Mouse (Mus musculus) c-Kit-positive CD71-positive TER-119-positive erythroid progenitor cells, embryonic 14.5 days (primary cell): ENCODE measurements around the gene Tmem88.
"Not testable (repeated sequence)": the region's sequence is repeated elsewhere in the genome, so short reads cannot be mapped to it uniquely, and the experiment has no call there.

Experiments used
- DNase-seq: peaks from one replicate; pipeline ENCODE4 v3.0.0-alpha.2; 2013; ENCODE audit warnings: low spot score

Tmem88 gene

DNA sequence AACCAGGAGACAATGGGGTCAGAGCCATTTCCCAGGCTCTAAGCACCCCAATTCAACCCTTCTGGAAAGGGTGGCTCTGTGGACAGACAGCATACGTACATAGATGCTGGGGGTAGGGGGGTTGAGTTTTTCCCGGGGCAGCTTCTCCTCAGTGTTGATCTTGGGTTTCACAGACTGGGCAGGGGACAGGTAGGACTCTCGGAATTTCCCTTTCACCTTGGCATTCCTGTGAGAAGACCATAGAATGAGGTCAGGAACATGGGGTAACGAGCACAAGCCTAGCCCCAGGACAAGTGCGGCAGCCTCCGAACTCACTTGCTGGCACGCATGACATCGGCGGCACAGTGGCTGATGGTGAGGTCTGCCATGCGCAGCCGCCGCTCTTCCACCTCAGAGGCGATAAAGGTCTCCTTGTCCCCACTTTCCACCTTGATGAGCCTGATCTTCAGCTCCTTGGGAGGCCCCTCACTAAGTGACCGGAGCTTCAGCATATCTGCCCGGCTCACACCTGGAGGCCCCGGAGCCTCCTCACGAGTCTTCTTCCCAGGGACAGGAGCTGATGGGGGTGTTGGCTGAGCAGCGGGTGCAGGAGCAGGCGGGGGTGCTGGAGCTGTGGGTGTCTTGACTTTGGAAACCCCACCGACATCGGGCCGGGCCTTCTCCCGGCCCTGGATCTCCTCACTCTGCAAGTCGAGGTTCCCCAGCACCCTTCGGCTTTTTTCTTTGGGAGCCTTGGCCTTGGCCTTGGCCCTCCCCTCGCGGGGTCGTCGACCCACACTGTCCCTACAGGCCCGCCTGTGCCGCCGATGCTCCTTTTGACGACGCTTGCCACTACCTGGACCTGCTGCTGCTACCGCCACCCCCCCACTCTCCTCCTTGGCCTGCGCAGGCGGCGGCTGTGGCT lies 5.9 kb upstream of the Tmem88 start:
- DNase-seq = no peak

DNA sequence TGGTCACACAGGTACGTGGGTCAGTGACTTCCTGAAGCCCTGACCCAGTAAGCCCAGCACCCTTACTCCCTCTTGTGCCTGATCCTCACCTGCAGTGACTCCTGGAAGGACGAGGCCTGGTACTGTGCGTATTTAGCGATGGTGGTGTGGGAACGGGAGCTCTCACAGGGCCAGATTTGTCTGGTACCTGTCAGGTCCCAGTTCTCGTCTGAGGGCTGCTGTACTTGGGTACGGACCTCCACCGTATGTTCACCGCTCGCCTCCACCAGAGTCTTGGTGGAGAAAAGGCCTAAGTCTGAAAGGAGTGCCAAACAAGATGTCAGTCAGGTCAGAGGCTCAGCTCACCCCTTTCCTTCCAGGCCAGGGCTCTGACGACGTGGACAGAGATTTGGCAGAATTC lies 4.0 kb upstream of the Tmem88 start:
- DNase-seq = no peak

GRCm38 (mm10) chr11:69401210-69401637 lies 3.2 kb upstream of the Tmem88 start:
- DNase-seq = peak; percentile 86

DNA sequence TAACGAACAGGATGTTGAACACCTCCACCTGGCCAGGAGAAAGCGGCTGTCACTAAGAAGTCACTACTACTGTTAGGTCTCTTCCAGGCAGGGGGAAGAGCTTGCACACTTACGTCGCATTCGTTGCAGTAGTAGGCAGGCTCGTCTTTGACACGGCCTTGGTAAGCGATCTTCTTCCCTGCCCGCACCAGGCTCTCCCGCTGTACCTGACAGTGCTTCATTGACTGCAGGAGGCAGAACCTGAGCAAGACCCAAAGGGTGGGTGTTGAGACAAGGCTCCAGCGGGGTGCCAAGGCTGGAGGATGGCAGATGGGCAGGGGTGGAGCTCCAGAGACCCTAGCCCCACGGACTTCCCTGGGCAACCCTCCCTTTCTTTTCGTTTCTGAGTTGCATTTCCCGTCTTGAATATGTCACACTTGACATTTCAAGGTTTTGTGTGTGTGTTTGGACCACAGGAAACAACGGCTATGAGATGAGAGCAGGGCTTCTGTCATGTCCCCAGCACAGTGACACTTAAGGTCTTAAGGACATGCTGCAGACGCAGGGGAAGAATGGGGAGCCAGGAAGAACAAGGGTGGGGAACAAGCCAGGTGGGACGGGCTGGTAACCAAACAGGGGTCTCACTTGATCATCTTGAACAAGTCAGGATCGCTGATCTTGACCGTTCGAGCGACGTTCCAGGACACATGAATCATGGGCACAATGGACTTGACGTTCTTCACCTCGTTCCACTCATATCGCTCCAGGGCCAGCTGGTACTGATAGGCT lies 2.2 kb upstream of the Tmem88 start:
- DNase-seq = no peak

GRCm38 (mm10) chr11:69399201-69400082 lies 1.4 kb upstream of the Tmem88 start:
- DNase-seq = no peak

GRCm38 (mm10) chr11:69398486-69399200 lies 609 bp upstream of the Tmem88 start:
- no peak for DNase-seq

GRCm38 (mm10) chr11:69397581-69398057 lies 415 bp downstream of the Tmem88 start:
- no peak for DNase-seq

GRCm38 (mm10) chr11:69396772-69397171 lies 1.3 kb downstream of the Tmem88 start:
- DNase-seq = no peak

DNA sequence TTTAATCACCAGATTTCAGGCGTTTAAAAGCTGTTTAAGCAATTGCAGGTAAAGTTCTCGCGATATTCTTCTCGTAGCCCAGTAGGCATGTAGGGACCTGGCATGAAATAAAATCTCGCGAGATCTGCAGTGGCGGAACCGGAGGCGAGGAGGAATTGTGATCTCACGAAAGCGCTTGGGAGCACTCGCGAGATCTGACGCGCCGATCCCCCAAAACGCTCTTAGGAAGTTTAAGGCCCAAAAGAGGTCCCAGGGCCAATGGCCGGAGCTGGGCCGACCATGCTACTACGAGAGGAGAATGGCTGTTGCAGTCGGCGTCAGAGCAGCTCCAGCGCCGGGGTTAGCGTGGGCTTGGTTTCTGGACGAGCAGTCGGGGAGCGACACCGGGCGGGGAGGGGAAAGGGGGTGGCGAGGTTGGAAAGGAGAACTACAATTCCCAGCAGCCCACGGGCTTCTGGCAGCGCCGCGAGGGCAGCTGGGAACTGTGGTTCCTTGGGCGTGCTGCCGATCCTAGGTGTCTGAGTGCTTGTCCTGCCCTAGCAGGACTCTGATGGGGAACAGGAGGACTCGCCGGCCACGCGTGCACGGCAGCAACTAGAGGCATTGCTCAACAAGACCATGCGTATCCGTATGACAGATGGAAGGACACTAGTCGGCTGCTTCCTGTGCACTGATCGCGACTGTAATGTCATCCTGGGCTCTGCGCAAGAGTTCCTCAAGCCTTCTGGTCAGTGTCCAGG lies 2.2 kb downstream of the Tmem88 start:
- DNase-seq = peak; percentile 99

DNA sequence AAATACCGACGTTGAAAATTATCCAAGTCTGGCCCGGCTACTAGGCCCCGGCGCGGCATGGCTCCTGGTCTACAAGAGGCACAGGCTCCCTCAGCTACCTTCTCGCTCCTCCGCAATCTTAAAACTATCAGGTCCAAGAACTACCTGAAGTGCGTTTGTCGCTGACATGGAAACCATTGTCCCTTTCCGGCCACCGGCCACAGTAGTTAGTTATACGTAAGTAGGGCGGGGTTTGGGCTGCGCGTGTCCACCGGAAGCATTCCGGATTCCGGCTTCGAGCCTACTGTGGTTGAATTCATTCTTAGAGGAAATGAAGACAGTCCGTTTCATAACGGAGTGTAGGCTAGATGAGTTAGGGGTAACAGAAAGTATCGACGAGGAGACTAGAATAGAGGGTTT lies 2.8 kb downstream of the Tmem88 start, which contains the start of the genes Naa38 and Cyb5d1:
TSS of gene Naa38 (plus strand) at position 253 of the 399 bp plus-strand sequence.
TSS of gene Cyb5d1 (minus strand) at position 397 of the 399 bp plus-strand sequence.
- DNase-seq = peak; percentile 90

DNA sequence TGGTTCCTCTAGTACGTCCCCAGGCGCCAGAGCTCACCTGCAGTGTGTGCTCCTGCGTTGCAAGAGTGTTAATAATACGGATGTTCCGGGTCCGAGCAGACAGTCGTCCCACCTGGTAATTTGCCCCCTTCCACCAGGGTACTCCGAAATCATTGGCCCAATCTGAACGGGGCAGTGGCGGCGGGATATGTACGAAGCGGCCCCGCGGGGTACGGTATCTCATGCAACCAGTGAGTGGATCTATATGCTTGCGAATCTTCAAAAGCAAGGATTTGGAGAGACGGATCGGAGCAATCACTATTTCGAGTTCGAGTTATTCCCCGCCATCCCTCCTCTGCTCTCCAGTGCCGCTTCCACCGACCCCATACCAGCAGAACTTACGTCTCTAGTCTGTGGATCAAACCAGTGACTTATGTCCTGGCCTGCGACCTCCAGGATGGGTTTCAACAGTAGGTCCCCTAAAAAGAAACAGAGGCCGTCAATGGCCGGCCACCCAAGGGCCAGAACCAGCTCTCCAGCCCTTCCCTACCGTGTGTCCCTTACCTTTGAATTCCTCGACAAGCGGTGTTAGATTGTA lies 3.4 kb downstream of the Tmem88 start:
- DNase-seq = not testable (repeated sequence)

- peak; percentile 74 for DNase-seq
These were observed 7.5 kb downstream of the Tmem88 start for GRCm38 (mm10) chr11:69390400-69391034.

DNA sequence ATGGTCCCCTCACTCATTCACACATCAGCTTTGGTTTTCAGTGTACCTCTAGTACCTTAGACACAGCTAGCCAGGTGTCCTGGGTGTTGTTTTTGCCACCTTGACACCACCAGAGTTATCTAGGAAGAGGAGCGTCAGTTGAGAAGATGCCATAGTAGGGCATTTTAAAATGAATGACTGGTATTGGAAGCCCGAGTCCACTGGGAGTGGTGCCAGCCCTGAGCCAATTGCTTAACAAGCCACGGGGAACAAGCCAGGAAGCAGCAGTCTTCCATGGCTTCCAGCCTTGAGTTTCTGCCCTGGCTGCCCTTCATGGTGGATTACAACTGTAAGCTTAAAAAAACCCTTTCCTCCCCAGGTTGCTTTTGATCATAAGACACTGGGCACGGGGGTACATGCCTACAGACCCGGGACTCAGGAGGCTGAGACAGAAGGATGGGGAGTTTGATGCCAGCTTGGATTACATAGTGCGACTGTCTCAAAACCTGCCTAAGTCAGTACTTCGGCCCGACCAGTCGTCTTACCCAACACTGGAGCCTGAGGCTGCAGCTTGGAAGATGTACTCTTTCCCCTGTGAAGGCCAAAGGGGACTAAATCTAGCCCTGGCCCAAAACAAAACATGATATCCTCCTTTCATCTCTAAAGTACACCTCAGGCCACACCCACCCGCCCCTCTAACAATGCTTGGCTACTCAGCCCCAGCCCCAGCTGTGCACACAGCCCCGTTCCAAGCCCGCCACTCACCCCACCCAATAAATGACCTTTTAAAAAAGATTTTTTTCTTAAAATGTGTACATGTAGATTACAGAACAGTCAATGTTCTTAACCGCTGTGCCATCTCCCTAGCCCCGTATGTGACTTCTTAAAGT lies 8.3 kb downstream of the Tmem88 start:
- DNase-seq = no peak

- DNase-seq = no peak
These were observed 9.4 kb downstream of the Tmem88 start for GRCm38 (mm10) chr11:69388680-69389079.

DNA sequence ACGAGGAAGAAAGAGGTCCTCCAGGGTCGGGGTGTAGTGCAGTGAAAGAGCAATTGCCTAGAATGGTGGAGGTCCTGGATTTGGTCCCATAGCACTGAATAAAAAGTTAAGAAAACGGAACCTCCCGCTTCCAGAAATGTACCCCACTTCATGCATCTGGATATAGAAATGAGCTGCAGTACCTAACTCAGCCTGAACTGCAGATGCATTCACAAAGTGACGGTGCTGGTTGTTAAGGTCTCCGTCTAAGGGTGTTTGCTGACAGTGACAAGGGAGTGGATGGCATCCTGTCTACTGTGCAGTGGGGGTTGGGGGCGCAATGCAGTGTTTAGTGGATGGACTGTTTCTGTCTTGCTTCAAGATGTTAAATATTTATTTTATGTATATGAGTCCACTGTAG lies 11.3 kb downstream of the Tmem88 start:
- no peak for DNase-seq

GRCm38 (mm10) chr11:69384979-69385378 lies 13.1 kb downstream of the Tmem88 start:
- no peak for DNase-seq

DNA sequence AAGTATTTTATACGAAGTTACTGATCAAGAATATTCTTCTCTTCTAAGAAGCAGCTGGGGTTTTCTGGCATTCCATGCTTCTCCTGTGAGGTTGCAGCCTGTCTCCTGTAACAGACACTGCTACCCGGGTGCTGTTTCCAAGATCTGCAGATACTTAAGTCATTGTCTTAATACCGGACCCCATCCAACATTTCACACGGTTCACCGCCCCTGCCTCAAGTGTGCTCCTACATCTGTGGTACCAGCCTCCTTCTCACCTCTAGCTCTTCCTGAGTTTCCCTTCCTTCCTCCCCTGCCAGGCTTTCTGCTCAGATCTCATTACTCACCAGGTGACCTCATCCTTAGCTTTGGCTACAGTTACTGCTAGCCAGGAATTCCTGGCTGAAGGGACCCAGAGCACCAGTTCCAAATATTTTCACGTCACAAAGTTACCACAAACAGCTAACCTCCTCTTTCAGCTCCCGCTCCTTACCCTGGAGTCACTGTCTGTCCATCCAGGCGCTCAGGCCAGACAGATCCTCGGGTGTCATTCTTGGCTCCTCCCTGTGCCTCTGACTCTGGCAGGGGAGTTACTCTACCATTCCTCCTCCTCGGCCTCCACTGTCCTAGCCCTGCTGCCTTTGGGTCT lies 15.4 kb downstream of the Tmem88 start:
- no peak for DNase-seq

DNA sequence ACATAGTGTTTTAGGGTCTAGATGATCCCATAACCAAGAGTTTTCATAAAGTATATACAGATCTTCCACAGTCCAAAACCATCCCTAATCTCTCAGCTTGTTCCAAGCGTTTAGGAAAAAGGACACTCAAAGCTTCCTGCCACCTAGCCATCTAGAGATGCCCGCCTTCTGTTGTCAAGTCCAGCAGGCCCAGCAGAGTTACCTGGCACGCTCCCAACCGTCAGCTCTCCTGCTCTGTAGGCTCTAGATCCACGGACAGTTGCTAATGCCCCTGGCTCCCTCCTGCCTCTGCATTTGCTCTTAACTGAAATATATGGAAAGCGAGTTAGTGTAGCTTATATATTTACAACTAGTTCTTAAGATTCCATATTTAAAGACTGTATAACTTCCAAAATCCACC lies 16.7 kb downstream of the Tmem88 start:
- no peak for DNase-seq
